Mouse (Mus musculus): ENCODE data around the gene Pex14.

- TF ChIP-seq CTCF (IDR thresholded peaks at IDR 0.05; ENCODE audit: low read depth) (no peak; the same call in 1 of the 2 replicates), EP300 (optimal IDR thresholded peaks at IDR 0.05) (no peak)
Observed at GRCm38 (mm10) chr4:148984701-148985540, 114.8 kb downstream of the Pex14 start.

All from stomach, postnatal 0 days (tissue).